Mouse (Mus musculus): ENCODE results near the gene Lclat1.
"Not testable (repeated sequence)": the region's sequence is repeated elsewhere in the genome, so short reads cannot be mapped to it uniquely, and the experiment has no call there.

Gene Lclat1

GRCm38 (mm10) chr17:73136562-73137484 lies 29.0 kb downstream of the Lclat1 start:
- peak; percentile 24 to 31 for DNase-seq (ENCODE audit: low spot score in 2 of 2)

GRCm38 (mm10) chr17:73138217-73138616 lies 30.4 kb downstream of the Lclat1 start:
- DNase-seq (ENCODE audit: low spot score in 2 of 2), result no peak

DNA sequence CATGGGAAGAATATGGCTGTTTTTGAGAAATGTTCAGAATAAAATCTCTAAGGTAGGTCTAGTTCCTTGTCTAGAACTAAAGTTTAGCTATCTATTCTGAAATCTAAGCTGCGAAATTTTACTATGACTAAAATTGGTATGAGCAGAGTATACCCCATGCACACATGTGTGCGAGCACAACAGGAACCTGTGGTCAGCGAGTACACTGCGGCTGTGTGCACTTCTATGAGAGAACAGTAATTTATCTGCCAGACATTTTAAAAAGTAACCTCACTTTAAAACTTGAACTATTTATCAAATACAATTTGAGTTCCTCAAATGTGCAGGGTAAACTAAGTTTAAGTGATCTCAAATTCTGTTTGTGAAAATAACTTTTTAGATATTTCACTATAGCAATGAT lies 34.2 kb downstream of the Lclat1 start:
- no peak for DNase-seq (ENCODE audit: low spot score in 2 of 2)

DNA sequence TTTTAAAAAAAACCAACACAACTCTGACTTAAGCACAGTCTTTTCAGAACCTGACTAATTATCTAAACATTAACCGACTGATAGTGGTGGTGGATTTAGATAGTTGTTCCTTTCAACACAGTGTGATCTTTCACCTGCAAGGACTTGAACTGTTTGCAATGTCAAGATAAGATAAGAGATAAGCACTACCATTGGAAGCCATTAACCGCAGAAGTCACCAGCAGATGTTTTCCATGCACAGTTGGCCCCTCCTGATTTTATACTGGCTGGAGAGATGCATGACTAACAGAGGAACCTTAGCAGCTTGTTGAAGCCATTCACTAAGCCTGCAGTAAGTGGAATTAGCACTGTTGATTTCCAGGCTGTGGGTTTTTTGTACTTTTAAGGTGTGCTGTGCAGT lies 34.7 kb downstream of the Lclat1 start:
- DNase-seq (ENCODE audit: low spot score in 2 of 2), result no peak

DNA sequence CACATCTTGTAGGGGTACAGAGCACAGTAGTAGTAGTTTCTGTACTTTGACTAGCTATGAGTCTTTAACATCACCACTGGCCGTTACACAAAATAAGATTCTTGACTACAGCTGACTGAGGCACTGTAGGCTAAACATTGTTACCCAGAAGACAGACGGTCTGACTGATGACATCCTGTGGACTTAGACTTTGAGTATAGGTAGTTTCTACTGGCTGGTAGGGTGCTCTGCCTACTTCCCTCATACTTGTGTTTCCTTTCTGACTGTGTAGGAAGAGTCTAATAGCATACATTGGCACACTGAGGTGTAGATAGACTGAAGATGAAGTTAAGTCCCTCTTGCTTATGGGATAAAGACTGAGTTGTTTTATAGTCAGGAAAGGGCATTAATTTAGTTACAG lies 37.6 kb downstream of the Lclat1 start:
- DNase-seq (ENCODE audit: low spot score in 2 of 2), result no peak

GRCm38 (mm10) chr17:73148607-73149006 lies 40.8 kb downstream of the Lclat1 start:
- DNase-seq (ENCODE audit: low spot score in 2 of 2), result no peak

DNA sequence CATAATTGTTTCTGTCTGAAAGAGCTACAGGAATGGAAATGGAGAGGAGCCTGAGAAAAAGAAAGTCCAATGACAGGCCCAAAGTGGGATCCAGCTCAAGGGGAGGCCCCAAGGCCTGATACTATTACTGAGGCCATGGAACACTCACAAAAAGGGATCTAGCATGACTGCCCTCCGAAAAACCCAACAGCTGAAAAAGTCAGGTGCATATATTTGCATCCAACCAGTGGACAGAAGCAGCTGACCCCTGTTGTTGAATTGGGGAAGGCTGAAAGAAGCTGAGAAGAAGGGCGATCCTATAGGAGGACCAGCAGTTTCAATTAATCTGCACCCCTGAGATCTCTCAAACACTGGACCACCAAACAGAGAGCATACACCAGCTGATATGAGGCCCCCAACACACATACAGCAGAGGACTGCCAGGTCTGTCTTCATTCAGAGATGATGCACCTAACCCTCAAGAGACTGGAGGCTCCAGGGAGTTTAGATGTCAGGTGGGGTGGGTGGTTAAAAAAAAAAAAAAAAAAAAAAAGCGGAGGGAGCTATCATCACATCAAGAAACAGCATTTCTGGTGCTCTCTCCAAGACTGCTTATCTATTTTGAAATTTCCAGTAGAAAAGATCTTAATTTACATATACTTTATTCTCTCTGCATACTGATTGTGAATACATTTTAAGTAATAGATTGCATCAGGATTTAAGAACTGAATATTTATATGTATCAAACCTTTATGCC lies 45.2 kb downstream of the Lclat1 start:
- not testable (repeated sequence) for DNase-seq (ENCODE audit: low spot score in 2 of 2)

DNA sequence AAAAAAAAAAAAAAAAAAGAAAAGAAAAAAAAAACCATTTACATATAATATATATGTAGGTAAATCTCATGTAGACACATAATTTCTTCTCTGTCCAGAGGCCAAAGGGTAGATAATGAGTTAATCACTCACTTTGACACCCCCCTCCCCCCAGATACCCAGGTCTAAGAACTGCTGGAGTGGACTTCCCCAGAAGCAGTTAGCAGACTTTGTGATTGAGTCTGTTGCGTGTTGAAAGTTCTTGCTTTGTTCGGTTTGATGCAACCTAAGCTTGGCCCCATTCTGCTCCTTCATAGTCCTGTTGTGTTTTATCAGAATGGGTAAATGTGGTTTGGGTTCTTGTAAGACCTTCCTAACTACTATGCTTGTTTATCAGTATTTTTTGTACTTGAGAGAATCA lies 45.9 kb downstream of the Lclat1 start:
- DNase-seq (ENCODE audit: low spot score in 2 of 2), result no peak

DNA sequence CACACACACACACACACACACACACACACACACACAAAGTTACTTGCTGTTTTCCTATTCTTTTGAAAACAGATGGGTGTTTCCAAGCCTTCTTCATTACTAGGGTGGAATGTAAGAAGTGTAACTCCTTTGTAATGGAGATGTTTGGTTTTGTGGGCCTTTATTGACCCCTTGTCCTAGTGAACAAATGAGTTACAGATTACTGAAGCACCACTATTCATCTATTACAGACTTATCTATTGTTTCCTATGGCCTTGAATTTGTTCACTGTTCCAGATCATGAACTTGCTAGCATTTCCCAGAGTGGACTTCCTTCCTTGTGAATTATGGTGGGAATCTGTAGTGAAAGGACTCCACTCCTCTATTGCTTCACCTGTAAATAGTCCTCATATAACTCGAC lies 48.8 kb downstream of the Lclat1 start:
- no peak for DNase-seq (ENCODE audit: low spot score in 2 of 2)

GRCm38 (mm10) chr17:73161795-73162194 lies 54.0 kb downstream of the Lclat1 start:
- peak; percentile 23 to 36 for DNase-seq (ENCODE audit: low spot score in 2 of 2)

GRCm38 (mm10) chr17:73162445-73163208 lies 54.8 kb downstream of the Lclat1 start:
- DNase-seq (ENCODE audit: low spot score in 2 of 2), result peak in 1 of 2 experiments; percentile 19

DNA sequence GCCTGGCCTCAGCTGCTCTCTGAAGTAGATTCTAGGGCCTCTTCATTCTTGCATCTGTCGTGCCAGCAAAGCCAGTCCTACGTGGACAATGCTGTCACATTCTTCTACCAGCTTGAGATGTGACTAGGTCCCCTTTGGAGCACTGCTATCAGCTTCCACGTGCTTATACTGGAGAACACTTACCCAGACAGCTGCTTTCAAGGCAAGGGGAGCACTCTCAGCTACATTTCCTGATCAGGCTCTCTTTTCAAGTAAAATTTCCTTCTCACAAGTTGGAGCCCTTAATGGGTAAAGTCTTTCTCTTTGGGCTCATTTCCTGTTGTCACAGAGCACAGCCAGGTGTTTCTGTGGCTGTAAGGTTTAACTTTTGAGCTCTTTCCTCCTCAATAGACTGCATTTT lies 55.8 kb downstream of the Lclat1 start:
- DNase-seq (ENCODE audit: low spot score in 2 of 2), result no peak

- no peak for DNase-seq (ENCODE audit: low spot score in 2 of 2)
These were observed 56.3 kb downstream of the Lclat1 start for GRCm38 (mm10) chr17:73164121-73164520.

- DNase-seq (ENCODE audit: low spot score in 2 of 2), result no peak
These were observed 61.7 kb downstream of the Lclat1 start for GRCm38 (mm10) chr17:73169461-73169860.

- no peak for DNase-seq (ENCODE audit: low spot score in 2 of 2)
These were observed 62.4 kb downstream of the Lclat1 start for GRCm38 (mm10) chr17:73170141-73170540.

DNA sequence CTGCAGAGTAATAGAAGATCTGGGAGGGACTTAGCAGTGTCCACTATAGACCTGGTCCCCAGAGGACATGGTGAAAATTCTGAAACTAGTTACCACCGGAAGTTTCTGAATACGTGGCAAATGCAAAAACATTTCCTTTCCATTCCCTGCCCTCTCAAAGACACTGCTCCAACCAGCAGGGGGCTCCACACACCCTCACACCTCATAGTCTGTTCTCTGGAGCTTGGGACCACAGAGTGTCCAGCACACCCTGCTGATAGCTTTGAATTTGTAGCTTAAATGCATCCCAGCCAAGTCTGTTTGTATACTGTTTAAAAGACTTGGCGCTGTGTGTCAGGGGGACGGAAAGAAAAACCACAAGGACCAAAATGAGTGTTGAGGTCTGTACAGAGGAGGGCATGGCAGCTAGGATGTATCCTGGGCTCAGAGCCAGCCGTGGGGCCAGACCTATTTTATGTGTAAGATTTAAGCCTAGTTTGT lies 66.3 kb downstream of the Lclat1 start:
- DNase-seq (ENCODE audit: low spot score in 2 of 2), result peak; percentile 63 to 74

DNA sequence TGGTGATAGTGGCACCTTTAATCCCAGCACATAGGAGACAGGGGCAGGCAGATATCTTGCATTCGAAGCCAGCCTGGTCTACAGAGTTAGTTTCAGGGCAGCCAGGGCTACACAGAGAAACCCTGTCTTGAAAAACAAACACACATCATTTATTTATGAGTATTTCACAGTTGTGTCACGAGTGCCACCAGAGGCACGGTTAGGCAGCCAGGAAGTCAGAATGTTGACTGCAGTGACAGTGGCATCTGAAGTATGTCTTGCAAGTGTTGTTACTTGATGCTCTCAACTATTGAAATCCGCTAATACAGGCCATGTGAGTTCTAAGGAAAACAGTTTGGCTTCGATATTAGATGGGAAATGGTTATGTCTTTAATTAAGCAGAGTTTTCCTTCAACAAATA lies 67.9 kb downstream of the Lclat1 start:
- no peak for DNase-seq (ENCODE audit: low spot score in 2 of 2)

GRCm38 (mm10) chr17:73177079-73177478 lies 69.3 kb downstream of the Lclat1 start:
- DNase-seq (ENCODE audit: low spot score in 2 of 2), result no peak

GRCm38 (mm10) chr17:73186929-73187328 lies 79.1 kb downstream of the Lclat1 start:
- DNase-seq (ENCODE audit: low spot score in 2 of 2), result no peak

DNA sequence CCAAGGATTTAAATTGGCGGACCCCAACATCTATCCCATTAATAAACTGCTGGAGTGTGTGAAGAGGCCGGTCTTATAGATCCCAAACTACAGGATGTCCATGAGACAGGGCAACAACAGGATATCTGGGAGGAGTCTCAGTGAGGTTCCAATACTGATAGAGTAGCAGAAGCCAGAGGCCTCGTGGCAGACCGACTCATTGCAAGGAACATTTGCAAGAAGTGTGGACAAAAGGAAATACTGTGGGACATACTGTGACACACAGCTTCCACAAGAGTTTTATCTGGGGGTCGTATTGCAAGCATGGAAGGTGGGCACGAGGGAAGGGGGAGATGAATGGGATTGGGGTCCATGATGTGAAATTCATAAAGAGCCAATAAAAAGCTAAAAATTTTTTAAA lies 86.4 kb downstream of the Lclat1 start:
- no peak for DNase-seq (ENCODE audit: low spot score in 2 of 2)

DNA sequence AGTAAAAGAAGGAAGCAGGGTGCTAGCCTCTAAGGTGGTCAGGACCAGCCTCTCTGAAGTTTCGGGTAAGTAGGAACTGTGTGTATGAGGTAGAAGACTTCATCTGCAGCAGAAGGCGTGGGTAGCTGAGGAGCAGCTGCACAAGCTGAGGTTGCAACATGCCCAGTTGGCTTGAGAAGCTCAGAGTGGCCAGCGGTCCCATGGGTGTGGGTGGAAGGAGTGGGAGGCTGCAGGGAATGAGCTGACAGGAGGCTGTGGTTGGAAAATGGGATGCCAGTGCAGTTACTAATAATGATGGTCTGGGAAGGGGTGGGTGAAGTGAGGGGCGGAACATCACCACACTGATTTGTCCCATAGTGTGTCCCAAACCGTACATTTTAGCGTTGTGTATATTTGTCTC lies 86.8 kb downstream of the Lclat1 start:
- DNase-seq (ENCODE audit: low spot score in 2 of 2), result no peak

All from natural killer cell, adult 2 months (primary cell).